Mouse (Mus musculus): ENCODE results near the gene Nxnl1.

Nxnl1 gene

GRCm38 (mm10) chr8:71580201-71580600 is 13.8 kb upstream of the Nxnl1 start:
- peak; percentile 83 for DNase-seq (ENCODE audit: low read depth)

GRCm38 (mm10) chr8:71579476-71579875 is 13.1 kb upstream of the Nxnl1 start:
- no peak for DNase-seq (ENCODE audit: low read depth)

GRCm38 (mm10) chr8:71579009-71579408 is 12.6 kb upstream of the Nxnl1 start:
- DNase-seq (ENCODE audit: low read depth), result peak; percentile 45

DNA sequence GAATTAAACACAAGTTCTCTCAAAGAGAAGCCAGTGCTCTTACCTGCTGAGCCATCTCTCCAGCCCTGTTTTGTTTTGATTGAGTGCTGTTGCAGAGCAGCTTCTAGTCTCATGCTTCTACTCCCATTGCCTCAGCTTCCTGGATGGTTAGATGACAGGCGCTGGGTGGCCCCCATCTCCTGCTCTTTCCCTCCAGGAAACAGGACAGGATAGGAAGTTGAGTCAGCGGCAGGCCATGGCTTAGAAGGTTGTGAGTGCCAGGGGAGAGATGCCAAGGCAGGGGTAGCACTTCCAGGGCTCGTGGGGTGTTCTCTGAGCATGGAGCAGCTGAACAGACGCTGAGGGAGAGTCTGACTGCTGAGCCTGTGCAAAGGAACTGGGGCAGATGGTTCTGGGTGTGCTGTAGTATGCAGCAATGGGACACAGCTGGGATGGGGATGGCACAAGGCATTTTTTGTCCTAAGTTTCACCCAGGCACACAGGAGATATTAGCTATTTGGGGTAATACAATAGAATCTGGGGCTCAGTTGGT is 11.5 kb upstream of the Nxnl1 start:
- DNase-seq (ENCODE audit: low read depth), result no peak

DNA sequence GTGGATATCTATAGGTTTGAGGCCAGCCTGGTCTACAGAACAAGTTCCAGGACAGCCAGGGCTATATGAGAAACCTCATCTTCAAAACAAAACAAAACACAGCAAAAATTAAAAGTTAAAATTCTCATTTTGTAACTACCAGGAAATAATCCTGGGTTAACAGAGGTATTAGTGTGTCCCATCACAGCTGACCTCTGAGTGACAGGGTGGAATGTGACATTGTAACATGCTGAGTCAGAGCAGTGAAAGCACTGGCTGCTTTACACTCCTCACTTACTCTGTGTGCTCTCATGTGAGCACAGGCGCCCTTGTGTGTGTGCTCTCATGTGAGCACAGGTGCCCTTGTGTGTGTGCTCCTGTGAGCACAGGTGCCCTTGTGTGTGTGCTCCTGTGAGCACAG is 8.6 kb upstream of the Nxnl1 start:
- no peak for DNase-seq (ENCODE audit: low read depth)

DNA sequence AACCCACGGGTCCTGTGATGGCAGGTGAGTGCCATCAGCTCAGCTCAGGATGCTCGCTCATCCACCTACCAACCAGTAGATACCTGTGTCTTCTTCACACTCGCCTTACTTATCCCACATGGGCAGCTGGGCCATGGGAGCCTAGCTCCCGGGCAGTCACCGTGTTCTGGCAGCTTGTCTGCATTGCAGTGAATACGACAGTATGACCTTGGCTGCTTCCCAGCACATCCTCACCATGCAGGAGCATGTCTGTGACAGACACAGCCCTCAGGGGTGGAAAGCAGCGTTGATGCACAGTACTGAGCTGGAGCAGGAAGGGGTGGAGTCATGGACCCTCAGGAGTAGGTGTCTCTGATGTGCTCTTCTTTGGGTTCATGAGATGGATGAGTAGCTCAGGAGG is 8.0 kb upstream of the Nxnl1 start:
- no peak for DNase-seq (ENCODE audit: low read depth)

DNA sequence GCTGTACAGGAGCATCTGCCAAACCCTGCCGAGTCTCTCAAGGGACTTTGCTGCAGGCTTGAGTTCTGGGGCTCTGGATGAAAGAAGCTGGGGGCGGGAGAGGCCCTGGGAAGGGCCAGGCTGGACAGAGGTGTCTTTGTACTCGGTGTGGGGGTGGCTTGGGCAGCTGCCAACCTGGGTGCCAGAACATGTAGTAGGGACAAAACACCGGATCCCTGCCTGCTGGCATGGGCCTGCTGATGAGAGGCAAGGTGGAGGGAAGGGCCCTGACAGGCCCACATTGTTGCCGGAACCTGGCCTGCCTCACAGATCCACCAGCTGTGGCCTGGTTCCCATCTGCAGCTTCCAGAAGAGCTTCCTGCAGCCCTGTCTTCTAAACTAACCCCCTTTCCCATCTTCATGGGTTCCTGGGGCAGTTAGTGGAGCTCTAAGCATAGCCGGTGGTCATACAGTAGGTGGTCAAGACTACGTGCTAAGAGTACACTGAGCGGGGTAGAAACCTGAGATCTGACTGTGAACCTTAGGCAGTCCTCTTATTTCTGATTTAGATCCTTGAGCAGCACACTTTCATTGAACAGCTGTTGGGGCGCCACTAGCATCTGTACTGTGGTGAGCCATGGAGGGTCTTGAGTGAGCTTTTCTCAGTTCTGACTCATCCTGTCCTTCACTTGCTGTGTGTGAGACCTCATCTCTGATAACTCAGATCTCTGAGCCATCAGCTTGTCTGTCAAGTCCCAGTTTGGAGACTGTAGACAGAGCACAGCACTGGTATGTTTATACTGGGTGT is 6.6 kb upstream of the Nxnl1 start:
- DNase-seq (ENCODE audit: low read depth), result peak; percentile 78

DNA sequence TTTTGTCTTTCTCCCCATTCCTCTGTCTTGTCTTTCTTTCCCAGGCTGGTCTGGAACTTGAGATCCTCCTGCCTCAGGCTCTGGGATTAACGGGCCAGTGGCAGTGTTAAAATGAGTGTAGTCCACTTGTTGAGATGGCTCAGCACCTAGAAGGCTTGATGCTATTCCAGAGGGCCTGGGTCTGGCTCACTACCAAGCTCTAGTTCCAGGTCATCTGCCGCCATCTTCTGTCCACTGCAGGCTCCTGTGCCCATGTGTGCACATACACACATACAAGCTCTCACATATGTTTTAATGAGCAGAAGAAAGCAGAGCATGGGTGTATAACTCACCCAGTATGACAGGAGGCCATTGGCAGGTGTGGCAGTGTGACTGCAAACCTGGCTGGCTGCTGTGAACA is 5.7 kb upstream of the Nxnl1 start:
- DNase-seq (ENCODE audit: low read depth), result no peak

DNA sequence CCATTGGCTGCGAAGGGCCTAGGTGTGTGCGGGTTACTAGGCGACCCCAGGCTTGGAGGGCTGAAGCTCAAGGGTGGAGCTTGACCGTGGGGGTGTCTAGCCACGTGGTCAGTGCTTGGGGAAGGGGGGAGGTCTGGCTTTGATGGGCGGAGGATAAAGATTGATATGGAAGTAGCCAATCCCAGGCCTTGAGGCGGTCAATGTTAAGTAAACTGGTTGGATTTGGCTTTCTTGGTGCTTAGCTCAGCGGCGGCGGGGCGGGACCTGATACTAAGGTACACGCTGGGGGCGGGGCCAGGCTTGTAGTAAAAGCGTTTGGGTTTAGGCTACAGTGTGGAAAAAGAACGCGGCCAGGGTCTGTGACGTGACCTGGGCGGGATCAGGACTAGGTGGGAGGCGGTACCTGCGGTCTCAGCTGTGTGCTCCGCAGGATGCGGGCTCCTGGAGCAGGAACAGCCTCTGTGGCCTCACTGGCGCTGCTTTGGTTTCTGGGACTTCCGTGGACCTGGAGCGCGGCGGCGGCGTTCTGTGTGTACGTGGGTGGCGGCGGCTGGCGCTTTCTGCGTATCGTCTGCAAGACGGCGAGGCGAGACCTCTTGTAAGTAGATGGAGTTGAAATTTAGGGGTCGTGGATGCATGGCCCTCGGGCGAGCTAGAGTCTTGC is 4.0 kb upstream of the Nxnl1 start:
- peak; percentile 96 for DNase-seq (ENCODE audit: low read depth)

DNA sequence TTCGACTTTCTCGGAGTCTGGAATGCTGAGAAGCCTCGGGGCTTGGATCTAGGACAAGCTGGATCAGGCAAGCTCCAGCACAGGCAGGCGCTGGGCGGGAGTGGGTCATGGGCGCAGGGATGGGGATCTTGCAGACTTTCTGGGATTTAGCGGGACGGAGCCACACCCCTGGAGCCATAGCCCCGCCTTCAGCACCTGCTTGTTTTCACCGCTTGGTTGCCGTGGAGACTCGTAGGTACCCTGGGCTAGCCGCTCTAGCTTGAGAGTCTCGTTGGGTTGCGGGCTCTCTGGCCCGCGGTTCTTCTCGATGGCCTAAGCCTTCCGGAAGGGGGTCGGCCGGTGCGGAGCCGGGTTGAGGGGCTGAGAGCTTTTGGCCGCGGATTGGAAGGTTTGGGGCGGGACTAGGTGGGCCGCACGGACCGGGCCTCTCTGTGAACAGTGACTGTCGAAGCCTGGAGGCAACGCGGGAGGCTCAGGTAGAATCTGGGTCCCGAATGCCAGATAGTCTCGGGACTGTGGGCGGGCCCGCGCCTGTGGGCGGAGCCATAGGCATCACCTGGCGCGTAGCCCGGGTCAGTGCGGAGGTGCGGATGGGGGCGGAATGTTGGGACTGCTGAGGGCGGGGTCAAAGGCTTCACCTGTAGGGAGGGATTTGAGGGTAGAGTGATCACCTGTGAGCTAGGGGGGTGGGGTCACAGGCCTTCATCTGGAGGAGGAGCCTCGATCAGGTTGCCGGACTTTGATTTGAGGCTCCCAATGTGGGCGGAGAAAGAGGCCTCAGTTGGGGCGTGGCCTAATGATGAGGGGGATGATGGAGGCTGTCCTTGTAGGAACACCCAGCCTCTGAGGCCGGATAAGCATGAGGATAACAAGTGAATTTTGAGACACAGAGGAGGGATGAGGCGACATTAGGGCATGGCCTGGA is 3.2 kb upstream of the Nxnl1 start:
- peak; percentile 88 for DNase-seq (ENCODE audit: low read depth)

DNA sequence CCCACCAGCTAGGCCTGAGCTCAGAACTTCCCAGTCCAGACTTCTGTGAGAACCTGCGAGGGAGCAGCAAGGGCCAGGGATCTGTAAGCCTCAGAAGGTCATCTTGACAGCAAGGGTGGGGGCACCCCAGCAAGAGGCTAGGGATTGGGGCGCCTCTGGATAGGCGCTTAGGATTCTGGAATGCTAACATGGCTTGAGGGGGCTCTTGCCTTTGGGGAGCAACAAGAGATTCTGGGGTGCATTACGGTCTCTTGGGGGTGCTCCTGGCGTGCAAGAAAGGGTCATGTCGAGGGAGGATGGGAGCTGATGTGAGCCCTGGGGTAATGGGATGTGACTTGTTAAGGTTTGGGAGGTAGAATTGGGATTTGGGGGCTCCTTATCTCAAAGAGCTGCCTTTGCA is 2.5 kb upstream of the Nxnl1 start:
- no peak for DNase-seq (ENCODE audit: low read depth)

DNA sequence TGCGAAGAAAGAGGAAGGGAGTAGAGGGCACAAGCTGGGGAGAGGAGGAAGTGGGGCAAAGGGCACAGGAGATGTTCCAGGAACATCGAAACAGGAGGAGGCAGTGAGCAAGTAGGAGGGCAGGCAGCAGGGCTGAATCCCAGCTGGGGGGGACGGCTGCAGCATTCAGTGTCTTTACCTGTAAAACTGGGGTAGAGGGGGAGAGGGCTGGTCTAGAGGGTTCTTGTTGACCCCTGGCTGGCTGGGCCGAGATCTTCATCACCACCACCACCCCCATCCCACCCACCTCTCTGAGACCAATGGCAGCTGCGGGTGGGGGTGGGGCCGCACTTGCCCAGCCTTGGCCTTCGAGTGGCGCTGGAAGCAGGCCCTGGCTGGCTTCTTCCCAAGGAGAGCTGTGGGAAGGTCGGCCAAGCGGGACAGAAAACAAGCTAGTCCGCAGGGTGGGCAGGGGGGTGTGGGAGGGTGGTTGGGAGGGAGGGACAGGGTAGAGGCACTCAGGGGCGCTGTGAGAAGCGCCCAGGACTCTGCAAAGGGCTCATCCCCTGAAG is 2.1 kb upstream of the Nxnl1 start, which contains the start of gene Slc27a1:
Gene Slc27a1 (plus strand): TSS at position 496 of the 551 bp plus-strand sequence.
- peak; percentile 64 for DNase-seq (ENCODE audit: low read depth)

- no peak for DNase-seq (ENCODE audit: low read depth)
Observed at GRCm38 (mm10) chr8:71567587-71567986, 1.2 kb upstream of the Nxnl1 start.

- no peak for DNase-seq (ENCODE audit: low read depth)
Observed at GRCm38 (mm10) chr8:71563992-71564391, 2.4 kb downstream of the Nxnl1 start.

DNA sequence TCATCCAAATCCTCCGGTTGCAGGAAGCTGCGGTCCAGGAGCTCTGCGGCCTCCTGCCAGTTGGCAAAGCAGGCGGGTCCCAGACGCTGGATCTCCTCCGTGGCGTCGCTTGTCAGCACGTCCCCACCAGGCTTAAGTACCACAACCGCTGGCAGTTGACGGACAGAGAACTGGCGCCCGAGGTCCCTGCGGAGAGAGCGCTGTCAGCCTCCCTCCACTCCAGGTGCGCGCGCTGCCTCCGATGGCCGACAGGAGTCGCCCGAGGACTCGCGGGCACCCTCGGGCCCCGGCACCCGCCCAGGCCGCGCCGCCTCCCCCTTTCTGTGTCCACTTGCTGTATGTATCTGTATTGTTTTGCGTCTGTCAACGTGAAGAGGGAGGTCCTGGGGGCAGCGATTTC is 3.6 kb downstream of the Nxnl1 start:
- peak; percentile 79 for DNase-seq (ENCODE audit: low read depth)

DNA sequence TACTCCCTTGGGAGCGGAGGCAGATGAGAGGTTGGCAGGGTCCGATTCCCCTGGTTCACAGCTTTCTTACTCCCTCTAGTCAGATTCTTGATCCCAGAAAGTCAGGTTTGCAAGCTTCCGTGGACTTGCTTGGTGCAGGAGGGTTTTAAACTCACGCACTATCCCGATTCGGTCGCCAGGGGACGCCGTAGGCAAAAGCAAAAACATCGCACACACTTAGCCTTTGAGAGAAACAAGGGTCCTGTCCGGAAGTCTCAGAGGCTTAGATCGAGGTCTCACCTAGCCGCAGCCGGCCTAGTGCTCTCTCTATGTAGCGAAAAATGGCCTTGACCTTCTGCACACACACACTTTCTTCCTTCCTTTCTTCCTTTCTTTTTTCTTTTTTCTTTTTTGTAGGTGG is 5.0 kb downstream of the Nxnl1 start:
- DNase-seq (ENCODE audit: low read depth), result peak; percentile 88

GRCm38 (mm10) chr8:71560765-71561164 is 5.6 kb downstream of the Nxnl1 start:
- DNase-seq (ENCODE audit: low read depth), result no peak

- DNase-seq (ENCODE audit: low read depth), result no peak
Observed at GRCm38 (mm10) chr8:71560071-71560470, 6.3 kb downstream of the Nxnl1 start.

DNA sequence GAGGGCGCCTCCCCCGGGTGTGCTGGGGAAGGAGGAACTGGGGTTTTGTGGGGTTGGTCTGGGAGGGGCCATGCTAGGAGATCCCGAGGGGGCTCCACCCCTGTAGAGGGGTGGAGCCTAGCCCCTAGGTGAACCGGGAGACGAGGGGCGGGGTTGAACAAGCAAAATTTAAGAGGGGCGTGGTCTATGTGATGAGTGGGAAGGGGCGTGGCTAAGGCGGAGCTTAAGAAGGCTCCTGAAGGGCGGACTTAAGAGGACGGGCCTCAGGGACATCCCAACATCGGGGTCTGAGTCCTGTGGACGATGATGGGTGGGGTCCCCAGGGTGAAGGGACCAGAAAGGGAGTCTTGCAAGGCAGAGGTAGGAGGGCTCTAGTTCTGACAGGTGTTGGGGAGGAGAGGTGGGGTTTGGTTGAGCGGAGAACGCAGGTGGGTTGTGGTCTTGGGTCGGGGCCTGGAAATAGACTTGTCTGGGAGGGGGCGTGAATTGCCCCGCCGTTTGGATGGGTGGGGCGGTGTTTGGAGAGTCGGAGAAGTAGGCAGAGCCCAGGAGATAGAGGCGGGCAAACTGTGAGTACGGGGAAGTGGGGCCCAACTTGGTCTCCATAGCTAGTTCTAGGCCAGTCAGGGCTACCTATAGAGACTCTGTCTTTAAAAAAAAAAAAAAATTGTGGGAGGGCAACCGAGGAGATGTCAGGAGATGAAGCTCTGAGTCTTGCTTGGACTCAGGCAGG is 7.3 kb downstream of the Nxnl1 start:
- no peak for DNase-seq (ENCODE audit: low read depth)

- no peak for DNase-seq (ENCODE audit: low read depth)
Observed at GRCm38 (mm10) chr8:71558071-71558957, 8.1 kb downstream of the Nxnl1 start, which contains the start of gene Tmem221. Gene Tmem221 (minus strand): TSS chr8:71558871.

Measured in NIH3T3 (cell line).